Mouse (Mus musculus): ENCODE data around the gene Rgs10.

Gene Rgs10

GRCm38 (mm10) chr7:128332896-128333295, 85.7 kb downstream of the Rgs10 start:
- DNase-seq = peak; percentile 38

GRCm38 (mm10) chr7:128330981-128331380, 87.6 kb downstream of the Rgs10 start:
- DNase-seq = no peak

GRCm38 (mm10) chr7:128324977-128325376, 93.6 kb downstream of the Rgs10 start:
- no peak for DNase-seq
